Mouse (Mus musculus) ES-CJ7 (cell line): ENCODE measurements around the gene Enthd1.
A peak's percentile ranks its signal among the peaks of the same experiment; 100 is the strongest.
"Not testable (repeated sequence)": the region's sequence is repeated elsewhere in the genome, so short reads cannot be mapped to it uniquely, and the experiment has no call there.

Experiments used
- DNase-seq: peaks from one replicate; pipeline ENCODE4 v3.0.0; 2011; ENCODE audit warnings: low read depth, low spot score

Gene Enthd1

DNA sequence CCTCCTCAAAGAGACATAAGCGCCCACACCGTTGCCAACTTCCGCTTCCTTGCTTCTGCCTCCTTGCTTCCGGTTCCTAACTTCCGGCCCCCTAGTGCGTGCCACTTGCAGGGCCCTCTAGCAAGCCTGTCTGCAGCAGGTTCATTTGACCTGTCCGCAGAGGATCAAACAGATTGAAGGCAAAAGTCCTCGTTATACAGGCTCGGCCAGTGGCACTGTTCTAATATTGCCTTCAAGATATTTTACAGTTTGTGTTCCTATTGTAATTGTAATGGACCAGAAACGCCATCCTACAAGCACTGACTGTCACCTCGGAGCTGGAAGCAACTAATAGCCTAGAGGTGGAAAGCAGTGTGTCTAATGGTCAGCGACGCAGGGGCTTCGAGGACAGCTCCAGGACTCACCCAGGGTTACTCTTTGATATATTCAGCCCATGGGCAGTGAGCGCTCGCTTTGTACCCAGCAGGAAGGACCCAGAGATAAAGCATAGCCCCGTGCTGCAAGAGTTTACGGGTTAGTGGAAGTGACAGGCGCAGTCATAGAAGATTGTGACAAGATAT is at the start of gene Enthd1:
TSS of gene Enthd1 (minus strand) at position 51 of the 560 bp plus-strand sequence.
- no peak for DNase-seq

GRCm38 (mm10) chr15:80613904-80614303 is 48.9 kb upstream of the Enthd1 start:
- no peak for DNase-seq

DNA sequence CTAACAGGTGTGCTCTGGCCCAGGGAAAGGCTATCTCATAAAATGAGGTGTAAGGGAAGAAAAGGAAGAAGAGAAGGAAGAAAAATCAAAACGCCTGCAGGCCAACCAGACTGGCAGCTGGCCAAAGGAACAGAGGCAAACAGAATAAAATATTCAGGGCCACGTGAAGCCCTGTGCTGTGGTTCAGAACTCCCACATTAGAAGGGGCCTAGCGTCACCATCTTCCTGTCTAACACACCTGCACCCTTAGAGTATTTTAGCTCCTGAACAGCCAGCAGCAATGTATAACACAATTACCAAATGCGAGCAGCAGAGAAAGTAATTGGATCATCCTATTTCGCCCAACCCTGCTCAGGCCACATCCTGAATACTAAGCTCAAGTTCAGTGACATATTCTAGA is 46.5 kb upstream of the Enthd1 start:
- no peak for DNase-seq

GRCm38 (mm10) chr15:80610335-80610734 is 45.4 kb upstream of the Enthd1 start:
- DNase-seq = no peak

- no peak for DNase-seq
Measured at GRCm38 (mm10) chr15:80607970-80608369, 43.0 kb upstream of the Enthd1 start.

GRCm38 (mm10) chr15:80604026-80604425 is 39.1 kb upstream of the Enthd1 start:
- peak; percentile 72 for DNase-seq

GRCm38 (mm10) chr15:80602487-80602886 is 37.5 kb upstream of the Enthd1 start:
- no peak for DNase-seq

GRCm38 (mm10) chr15:80601456-80601855 is 36.5 kb upstream of the Enthd1 start:
- DNase-seq = no peak

DNA sequence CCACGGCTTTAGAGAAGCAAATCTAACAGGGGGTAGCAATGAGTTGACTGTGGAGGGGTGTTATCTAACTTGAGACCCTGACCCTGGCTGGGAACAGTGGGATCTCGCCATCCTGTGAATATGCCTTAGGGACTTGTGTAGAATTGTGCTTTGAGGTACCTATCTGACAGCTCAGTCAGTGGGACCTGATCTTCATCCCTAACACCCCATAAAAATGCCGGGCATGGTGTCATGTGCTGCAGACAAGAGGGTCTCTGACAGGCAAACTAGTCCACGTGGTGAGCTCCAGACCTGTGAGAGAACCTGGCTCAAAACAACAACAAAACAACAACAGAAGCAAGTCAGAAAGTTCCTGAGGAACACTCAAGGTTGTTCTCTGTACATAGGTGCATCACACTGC is 34.9 kb upstream of the Enthd1 start:
- no peak for DNase-seq

- peak; percentile 44 for DNase-seq
Measured at GRCm38 (mm10) chr15:80599213-80599750, 34.3 kb upstream of the Enthd1 start.

DNA sequence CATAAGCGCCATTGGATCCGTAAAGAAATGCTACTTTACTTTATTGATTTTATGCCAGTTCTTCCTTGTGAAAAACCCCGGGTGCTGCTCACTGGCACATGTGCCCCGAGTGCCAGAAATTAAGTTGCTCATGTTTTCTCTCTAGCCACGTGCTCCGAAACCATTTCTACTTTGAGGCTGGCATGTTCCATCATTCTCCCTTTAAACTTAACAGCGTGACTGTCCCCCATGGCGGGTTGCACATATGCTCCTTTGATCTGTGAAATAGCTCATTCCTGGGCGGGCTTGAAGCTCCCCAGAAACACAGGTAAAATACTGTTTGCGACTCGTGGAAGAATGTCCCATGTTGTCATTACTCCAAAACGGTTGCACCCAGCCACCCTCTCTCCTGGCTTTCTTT is 33.8 kb upstream of the Enthd1 start:
- no peak for DNase-seq

DNA sequence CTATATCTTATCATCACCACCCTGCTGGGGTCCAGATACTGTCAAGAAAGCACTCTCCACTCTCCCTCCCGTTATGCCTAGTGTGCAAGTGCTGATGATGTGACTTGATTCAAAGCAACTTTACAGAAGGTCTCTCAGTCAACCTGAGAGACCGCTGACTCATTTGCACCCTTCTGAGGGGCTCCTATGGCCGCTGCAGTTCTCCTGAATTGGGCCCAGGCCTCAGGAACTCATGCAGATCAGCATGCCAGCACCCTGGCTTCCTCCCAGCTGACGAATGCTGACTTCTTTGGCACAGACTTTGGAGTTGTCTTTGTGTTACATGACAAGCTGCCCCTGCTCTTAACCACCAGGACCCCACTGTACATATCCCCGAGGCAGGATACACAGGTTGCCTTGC is 28.9 kb upstream of the Enthd1 start:
- DNase-seq = no peak

- DNase-seq = no peak
Measured at GRCm38 (mm10) chr15:80592737-80593136, 27.8 kb upstream of the Enthd1 start.

- DNase-seq = no peak
Measured at GRCm38 (mm10) chr15:80590641-80591040, 25.7 kb upstream of the Enthd1 start.

DNA sequence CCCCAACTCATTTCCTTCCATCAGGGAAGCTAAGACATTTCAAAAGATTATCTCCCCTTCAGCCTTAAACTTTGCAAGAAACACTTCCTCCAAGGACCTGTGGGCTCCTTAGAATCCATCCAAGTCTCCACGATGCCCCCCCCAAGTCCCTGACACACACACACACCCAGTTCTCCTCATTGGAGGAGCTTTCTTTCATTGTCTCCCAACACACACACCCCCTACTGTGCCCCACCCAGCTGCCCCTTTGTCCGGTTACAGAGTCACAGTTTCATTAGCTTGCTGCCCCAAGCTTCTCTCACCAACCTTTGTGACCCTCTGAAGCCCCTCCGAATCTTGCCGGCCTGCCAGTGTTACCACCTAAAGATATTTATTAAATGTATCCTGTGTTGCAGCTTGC is 21.3 kb upstream of the Enthd1 start:
- DNase-seq = peak; percentile 33

DNA sequence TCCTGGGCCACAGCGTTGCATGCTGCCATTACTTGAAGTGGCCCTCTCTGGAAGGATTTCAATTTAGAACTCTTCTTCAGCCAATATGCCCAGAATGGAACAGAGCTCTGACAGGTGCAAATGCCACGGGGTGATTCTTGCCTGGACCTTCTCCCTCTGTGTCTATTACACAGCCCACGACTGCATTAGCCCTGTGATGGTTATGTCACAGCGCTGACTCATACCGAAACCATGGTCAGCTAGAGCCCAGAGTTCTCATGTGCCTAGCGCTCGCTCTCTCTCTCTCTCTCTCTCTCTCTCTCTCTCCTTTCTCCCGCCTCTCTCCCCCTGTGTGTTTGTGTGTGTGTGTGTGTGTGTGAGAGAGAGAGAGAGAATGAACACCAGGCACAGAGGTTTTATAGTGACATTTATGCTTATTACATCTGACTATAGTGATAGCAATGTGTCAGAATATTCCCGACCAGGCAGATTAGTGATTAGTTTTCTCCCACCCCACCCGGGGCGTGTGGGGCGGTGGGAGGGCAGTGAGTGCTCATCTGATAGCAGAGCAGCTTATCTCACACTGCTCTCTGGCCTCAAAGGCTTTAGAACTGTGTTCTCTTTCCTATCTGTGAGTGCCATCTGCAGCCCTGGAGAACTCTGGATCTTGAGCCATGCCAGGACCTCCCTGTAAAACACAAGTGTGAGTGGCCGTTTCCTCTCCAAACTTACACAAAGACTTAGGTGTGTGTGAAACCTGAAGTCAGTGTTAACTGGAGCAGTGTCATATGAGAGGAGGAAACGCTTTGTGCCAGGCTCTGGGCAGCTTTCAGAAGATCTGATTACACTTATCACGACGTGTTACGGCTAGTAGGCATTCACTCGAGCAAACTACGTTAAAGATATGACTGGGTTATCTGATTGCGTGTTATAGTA is 17.9 kb upstream of the Enthd1 start:
- no peak for DNase-seq

DNA sequence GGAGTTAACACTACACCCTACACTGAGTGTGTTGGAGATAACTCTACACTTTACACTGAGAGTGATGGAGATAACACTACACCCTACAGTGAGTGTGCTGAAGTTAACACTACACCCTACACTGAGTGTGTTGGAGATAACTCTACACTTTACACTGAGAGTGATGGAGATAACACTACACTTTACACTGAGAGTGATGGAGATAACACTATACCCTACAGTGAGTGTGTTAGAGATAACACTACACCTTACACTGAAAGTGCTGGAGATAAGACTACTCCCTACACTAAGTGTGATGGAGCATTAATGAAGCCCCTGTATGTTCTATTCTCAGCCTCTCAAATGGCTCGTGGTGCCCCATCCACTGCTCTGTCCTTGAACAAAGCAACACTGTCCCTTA is 15.6 kb upstream of the Enthd1 start:
- not testable (repeated sequence) for DNase-seq

DNA sequence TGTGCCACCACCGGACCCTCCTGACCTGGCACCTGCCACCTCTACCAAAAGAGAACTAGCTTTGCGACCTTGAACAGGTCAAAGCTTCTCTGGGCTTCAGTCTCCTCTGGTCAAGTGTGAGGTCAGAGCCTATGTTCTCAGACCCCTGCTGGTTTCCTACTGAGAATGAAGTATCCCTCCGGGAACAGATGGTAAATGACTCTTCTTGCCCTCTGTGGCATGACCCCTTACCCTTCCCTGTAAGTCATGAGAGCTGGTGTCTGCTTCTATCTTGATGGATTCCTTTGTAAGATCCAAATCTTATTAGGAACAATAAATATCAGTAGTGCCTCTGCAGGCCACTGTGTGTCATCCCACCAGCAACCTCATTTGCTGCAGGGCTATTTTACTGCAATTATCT is 14.2 kb upstream of the Enthd1 start:
- peak; percentile 28 for DNase-seq

DNA sequence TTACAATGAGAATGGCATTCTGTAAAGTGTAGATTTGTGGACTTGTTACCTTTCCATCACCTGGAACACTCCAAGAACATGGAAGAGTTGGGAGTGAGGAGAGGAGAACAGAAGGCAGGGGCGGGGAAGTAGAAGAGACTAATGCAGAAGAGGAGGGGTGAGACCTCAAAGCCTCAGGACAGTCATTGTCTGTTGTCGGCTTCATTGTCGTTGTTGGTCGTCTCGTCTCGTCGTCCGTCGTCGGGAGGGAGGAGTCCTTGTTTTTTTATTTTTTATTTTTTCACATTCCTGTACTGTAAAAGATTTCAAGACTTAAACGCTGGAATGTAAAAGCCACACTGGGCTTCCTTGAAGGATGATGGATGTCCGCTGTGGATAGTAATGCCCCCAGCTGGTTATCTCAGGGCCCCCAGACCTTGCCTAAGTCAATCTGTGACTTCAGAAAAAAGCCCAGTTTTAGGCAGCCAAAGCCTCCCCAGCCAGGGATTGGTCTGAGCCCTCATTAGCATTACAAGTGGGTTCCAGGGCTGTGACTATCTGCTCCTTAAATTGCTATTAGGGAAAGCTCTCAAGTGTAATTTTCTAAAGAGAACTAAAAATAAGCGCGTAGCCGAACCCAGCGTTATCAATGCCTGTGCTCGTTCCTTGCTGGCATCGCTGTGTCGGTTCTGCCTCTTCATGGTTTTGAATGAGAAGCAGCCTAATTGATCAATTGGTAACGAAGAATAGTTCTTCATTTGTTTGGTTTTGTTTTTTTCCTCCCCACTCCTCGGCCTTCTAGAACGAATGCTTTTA is 12.4 kb upstream of the Enthd1 start:
- DNase-seq = peak; percentile 45

DNA sequence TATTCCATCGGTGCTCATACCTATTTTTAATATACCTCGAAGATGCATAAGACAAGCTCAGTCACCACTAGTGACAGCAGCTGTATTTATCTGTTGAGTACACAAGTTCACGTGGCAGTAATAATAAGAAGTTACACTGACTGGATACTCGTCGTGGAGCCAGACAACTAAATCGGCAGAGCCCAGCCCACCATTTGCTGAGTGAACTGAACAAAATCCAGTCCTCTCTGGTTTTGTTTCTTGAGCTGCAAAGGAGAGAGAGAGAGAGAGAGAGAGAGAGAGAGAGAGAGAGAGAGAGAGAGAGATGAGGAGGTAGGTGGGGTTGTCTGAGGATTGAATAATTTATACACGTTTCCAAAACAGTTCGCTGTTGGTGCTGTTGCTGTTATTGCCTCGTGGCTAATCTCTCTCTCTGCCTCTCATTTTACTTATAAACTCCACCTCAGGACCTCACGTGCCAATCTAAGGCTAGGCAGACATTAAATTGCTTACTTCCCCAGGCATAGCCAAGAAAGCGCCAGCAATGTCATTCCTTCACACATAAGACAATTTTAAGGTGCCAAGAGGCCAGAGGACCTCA is 11.5 kb upstream of the Enthd1 start:
- no peak for DNase-seq

- no peak for DNase-seq
Measured at GRCm38 (mm10) chr15:80575817-80576370, 10.9 kb upstream of the Enthd1 start.
